Mouse (Mus musculus) limb, embryonic 13.5 days (tissue): ENCODE data around the gene Smn1. TPM values are rescaled to one million over a fixed set of nuclear protein-coding genes. Genes with fewer than 3 reads are reported as not detected.
"Not testable (repeated sequence)": the region's sequence is repeated elsewhere in the genome, so short reads cannot be mapped to it uniquely, and the experiment has no call there.

Experiments used
- ATAC-seq: fragments of 200-750 bp; cut with Nextera tagmentation; 2 replicates; pipeline ENCODE4 v1.8.0; 2017; ENCODE audit warnings: low read depth, moderate number of reproducible peaks, moderate TSS enrichment; ENCODE audit not compliant: low FRiP score
- H3K27ac ChIP-seq: fragments of 300-500 bp; sonication (generic); 2 replicates; pipeline ENCODE4 v1.5.1; 2015; ENCODE audit warnings: inconsistent platforms, mild to moderate bottlenecking, moderate library complexity
- H3K27me3 ChIP-seq: fragments of 300-500 bp; sonication (generic); 2 replicates; pipeline ENCODE4 v1.6.1; 2015; ENCODE audit warnings: mild to moderate bottlenecking, inconsistent platforms
- H3K36me3 ChIP-seq: fragments of 300-500 bp; sonication (generic); 2 replicates; pipeline ENCODE4 v1.6.1; 2015; ENCODE audit warnings: inconsistent platforms, mild to moderate bottlenecking, moderate library complexity
- H3K4me1 ChIP-seq: fragments of 300-500 bp; sonication (generic); 2 replicates; pipeline ENCODE4 v1.6.1; 2015; ENCODE audit warnings: inconsistent platforms
- H3K4me2 ChIP-seq: fragments of 300-500 bp; sonication (generic); replicated peaks from 2 replicates; pipeline ENCODE4 v1.6.1; 2015; ENCODE audit warnings: inconsistent platforms, mild to moderate bottlenecking, moderate library complexity
- H3K4me3 ChIP-seq: fragments of 300-500 bp; sonication (generic); 2 replicates; pipeline ENCODE4 v1.5.1; 2015; ENCODE audit warnings: moderate library complexity, mild to moderate bottlenecking, inconsistent platforms
- H3K9ac ChIP-seq: fragments of 300-500 bp; sonication (generic); 2 replicates; pipeline ENCODE4 v1.6.1; 2015; ENCODE audit warnings: mild to moderate bottlenecking, inconsistent platforms
- H3K9me3 ChIP-seq: fragments of 300-500 bp; sonication (generic); 2 replicates; pipeline ENCODE4 v1.6.1; 2016; ENCODE audit warnings: inconsistent platforms
- WGBS: fragments of 180-500 bp; shearing (Covaris S2); methylation state at CpG from one replicate; pipeline ENCODE4 v1.1.7; 2015; 5-methylcytosine and 5-hydroxymethylcytosine counted together
- polyA plus RNA-seq: library from polyadenylated mRNA; unstranded; fragments of >200 nt; fragmentation: Nextera tagmentation; extraction: Ambion mirVana; gene quantifications from 2 replicates; pipeline ENCODE4 v1.2.1, GENCODE M21; 2015

The Smn1 gene
- polyA plus RNA-seq, 1 experiment from 2014 or later = 53.7 TPM

DNA sequence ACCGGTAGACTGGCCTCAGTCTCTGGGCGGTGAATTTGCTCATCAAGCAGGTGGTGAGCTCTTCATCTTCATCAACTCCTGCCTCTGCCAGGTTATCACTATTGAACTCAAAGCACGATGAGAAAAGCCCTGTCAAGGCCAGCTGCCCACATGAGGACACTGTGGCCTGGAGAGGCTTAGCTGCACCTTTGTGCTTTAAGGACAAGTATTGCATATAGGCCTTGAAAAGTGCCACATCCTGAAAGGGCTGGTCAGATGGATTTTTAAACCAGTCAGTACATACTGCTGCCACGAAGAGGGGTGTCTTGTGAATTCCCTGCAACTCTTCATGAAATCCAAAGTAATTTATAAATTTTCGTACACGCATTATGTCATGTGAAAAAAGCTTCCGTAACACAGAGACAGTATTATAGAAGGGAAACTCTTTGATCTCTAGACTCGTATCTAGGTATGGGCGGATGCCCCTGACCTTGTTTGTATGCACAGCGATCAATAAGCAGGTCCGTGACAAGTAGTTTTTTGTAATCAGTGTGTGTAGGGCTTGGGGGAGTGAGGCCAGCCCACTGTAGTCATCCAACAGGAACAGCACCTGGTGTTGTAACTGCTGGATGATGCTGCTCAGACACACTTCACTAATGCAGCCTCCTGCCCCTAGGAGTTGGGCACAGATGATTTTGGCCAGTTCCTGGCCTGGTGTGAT lies 36.7 kb downstream of the Smn1 start:
- not testable (repeated sequence) for H3K9me3 ChIP-seq, H3K27me3 ChIP-seq, H3K4me2 ChIP-seq, H3K4me3 ChIP-seq, ATAC-seq, H3K36me3 ChIP-seq, H3K27ac ChIP-seq, H3K4me1 ChIP-seq, H3K9ac ChIP-seq
- 84% methylated on average over 11 of the region's 11 CpGs for WGBS

DNA sequence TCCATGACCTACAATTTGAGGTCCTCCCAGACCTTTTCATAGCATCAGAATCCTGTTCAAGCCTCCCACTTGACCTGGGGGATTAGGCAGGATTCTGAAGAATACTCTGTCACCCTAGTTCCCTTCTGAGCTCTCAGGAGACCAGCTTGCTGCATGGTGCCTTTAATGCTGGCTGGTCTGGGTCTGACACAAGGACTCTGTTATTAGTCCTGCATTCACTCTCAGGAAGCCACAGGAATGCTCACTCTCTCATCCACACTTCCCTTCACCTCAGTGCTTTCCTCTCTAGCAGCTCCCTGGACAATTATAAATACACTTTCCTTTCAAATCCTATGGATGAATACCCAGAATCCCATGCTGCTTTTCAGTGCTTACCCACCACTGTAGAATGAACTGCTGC lies 37.8 kb downstream of the Smn1 start:
- not testable (repeated sequence) for H3K4me1 ChIP-seq, H3K9me3 ChIP-seq

DNA sequence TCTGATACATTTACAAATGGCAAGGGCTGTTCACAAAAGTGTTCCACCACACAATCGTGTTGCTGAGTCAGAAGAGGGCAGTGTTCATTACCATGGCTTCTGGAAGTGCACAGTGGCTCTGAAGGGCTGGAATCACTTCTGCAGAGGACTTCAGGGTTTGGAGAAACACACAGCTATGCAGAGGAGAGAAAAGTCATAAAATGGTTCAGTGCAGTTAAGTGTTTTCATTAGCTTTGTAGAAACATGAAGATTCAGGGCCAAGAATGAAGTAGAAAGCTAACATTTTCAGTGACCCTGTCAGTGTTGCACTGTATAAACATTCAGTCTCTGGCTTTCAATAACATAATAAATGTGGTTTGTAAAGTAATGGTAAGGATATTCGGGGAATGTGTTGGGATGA lies 41.7 kb downstream of the Smn1 start:
- not testable (repeated sequence) for H3K9ac ChIP-seq, H3K4me2 ChIP-seq, ATAC-seq, H3K27ac ChIP-seq, H3K4me1 ChIP-seq, H3K9me3 ChIP-seq, H3K36me3 ChIP-seq, H3K4me3 ChIP-seq, H3K27me3 ChIP-seq
- WGBS = 70% methylated on average over 2 of the region's 2 CpGs

More for the DNA sequence above, 37.8 kb downstream of the Smn1 start:
- H3K36me3 ChIP-seq, H3K4me3 ChIP-seq, H3K27ac ChIP-seq, H3K4me2 ChIP-seq, H3K27me3 ChIP-seq, ATAC-seq, H3K9ac ChIP-seq: not testable (repeated sequence)

DNA sequence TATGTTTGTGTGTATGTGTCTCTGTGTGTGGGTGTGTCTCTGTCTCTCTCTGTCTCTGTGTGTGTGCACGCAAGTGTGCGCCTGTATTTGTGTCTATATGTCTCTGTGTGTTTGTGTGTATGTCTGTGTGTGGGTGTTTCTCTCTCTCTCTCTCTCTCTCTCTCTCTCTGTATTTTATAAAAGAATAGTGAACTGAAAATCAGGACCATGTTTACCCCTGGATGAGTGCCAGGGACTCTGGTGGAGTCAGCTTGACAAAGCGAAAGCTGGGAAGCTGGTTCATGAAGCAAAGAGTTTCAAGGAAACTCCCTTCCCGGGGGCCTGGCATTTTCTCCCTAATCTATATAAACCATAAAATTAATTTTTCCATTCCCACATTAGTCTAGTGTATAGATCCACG lies 49.7 kb downstream of the Smn1 start:
- not testable (repeated sequence) for H3K9me3 ChIP-seq, H3K9ac ChIP-seq, H3K4me2 ChIP-seq, H3K27me3 ChIP-seq, H3K4me1 ChIP-seq, ATAC-seq, H3K4me3 ChIP-seq, H3K27ac ChIP-seq, H3K36me3 ChIP-seq
- 72% methylated on average over 4 of the region's 5 CpGs for WGBS

DNA sequence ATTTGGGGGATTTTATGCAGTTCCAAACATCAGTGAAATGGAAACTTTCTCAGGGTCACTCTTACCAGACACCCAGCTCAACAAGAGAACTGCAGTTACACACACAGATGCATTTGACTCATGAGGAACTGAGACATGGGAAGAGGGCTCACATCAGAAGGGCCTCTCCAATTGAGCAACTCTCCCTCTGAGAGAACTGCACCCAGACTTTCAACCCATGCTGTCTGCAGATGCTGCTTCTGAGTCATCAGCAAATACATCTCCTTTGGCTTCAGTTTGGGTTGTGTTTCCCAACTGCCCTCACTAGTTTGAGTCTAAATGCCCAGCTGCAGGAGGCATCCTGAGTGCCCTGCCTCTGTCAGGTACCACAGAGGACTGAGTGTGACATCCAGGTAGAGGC lies 58.5 kb downstream of the Smn1 start:
- H3K9ac ChIP-seq, H3K4me2 ChIP-seq: not testable (repeated sequence)

More for the DNA sequence above, 58.5 kb downstream of the Smn1 start:
- not testable (repeated sequence) for H3K27me3 ChIP-seq, H3K4me1 ChIP-seq, H3K36me3 ChIP-seq, H3K9me3 ChIP-seq, ATAC-seq, H3K27ac ChIP-seq, H3K4me3 ChIP-seq

Other genes starting within 250 kb of the Smn1 start
- gene Cartpt, start 223.8 kb upstream of the Smn1 start, polyA plus RNA-seq = 0.18 and 0.32 TPM in 2 replicates
- 50.2 and 52.4 TPM in 2 replicates for gene Mccc2, start 109.2 kb upstream of the Smn1 start, polyA plus RNA-seq
- 33.5 and 34.6 TPM in 2 replicates for gene Bdp1, start 20.8 kb upstream of the Smn1 start, polyA plus RNA-seq
- gene Serf1, start 16.8 kb upstream of the Smn1 start, polyA plus RNA-seq = 204 and 238 TPM in 2 replicates
- gene Naip2, start 77.2 kb downstream of the Smn1 start, polyA plus RNA-seq = 0.15 and 0.27 TPM in 2 replicates
- gene Naip5, start 121.5 kb downstream of the Smn1 start, polyA plus RNA-seq = 0.15 and 0.18 TPM in 2 replicates
- 0.09 and 0.10 TPM in 2 replicates for gene Naip6, start 192.8 kb downstream of the Smn1 start, polyA plus RNA-seq